Mouse (Mus musculus) lung, postnatal 25 days (tissue): ENCODE measurements around the gene Prss33.
A peak's percentile ranks its signal among the peaks of the same experiment; 100 is the strongest.
"Not testable (repeated sequence)": the region's sequence is repeated elsewhere in the genome, so short reads cannot be mapped to it uniquely, and the experiment has no call there.

Experiments used
- DNase-seq: peaks from one replicate; pipeline ENCODE4 v3.0.0; 2022; ENCODE audit warnings: low spot score

Gene Prss33

DNA sequence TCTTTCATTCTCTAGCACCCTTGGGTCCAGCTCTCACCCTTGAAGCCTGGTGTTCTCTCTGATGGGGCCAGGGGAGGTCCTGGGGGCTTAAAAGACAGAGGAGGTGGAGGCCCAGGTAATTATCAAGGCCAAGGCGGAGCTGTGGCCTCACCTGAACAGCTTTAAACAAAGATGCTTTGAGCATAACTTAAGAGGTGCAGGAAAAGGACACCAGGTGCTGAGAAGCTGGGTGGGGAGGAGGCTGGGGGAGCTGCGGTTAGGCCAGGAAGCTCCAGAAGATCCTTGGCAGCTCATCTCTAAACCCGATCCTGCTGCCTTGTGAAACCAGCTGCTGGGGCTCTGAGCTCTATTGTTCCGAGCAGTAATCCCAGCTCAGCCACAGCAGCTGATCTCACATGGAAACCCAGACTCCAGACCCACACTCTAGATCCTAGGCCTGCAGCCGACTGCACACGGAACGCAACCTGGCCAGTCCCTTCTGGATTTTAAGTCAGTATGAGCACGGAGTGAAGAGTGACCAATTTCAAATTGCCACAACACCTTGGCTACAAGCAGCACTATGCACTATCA lies at the start of gene Prss33:
Prss33 (minus strand) TSS at position 51 of the 570 bp plus-strand sequence.
- DNase-seq, result no peak

DNA sequence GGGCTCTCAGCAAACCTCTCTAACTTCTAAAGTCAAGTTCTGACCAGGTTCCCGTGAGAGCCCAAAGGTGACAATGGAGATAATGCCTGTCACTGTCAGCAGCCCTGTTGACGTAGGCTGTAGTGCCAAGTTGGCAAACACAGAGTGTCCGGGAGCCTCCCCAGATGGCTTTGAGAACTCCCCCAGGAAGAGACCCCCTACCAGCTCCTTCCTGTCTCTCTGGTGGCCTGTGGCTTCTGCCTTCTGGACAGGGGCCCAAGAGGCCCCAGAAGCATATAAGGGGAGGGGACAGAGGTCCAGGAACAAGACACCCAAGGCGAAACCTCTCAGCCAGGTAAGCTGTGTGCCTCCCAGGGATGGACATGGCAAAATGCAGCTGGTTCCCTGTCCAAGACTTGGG lies 44.7 kb upstream of the Prss33 start, which contains the start of the genes Dcpp1 and Dcpp2:
Dcpp1 (plus strand) TSS at position 301 of the 400 bp plus-strand sequence.
Dcpp2 (plus strand) TSS at position 305 of the 400 bp plus-strand sequence.
- DNase-seq, result not testable (repeated sequence)

DNA sequence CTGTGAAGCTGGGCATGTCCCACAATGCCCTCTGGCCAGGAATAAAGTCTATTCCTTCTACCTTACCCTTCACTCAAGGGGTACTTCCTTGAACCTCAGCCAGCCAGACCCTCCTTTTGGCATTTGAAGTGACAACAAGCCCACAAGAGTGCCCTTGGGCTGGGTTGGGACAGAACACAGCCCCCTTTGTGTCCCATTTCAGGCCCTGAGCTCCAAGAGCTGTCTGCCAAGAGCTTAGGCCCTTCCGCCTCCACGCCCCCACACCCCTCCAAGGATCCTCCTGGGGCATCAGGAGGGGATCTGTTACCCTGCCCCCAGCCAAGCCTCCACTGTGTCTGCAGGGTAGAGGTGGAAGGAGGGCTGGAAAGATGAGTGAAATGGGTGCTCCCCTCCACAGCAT lies 41.3 kb upstream of the Prss33 start:
- DNase-seq, result no peak

DNA sequence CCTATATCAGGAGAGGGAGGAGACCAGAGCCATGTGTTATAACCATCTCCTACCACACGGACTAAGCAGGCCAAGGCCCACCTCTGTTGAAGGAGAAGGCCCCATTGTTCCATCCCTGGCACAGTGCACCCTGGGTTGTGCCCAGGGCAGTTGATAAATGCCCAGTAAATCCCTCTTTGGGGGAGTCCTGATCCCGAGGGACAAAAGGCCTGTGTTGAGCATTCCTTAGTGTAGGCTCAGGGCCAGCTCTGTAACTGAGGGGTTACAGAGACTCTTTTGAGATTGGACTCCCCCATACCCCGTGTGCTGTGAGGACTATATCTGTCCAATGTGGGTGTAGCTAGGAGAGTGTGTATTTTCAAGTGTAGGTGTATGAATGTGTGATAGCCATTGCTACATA lies 40.9 kb upstream of the Prss33 start:
- no peak for DNase-seq

DNA sequence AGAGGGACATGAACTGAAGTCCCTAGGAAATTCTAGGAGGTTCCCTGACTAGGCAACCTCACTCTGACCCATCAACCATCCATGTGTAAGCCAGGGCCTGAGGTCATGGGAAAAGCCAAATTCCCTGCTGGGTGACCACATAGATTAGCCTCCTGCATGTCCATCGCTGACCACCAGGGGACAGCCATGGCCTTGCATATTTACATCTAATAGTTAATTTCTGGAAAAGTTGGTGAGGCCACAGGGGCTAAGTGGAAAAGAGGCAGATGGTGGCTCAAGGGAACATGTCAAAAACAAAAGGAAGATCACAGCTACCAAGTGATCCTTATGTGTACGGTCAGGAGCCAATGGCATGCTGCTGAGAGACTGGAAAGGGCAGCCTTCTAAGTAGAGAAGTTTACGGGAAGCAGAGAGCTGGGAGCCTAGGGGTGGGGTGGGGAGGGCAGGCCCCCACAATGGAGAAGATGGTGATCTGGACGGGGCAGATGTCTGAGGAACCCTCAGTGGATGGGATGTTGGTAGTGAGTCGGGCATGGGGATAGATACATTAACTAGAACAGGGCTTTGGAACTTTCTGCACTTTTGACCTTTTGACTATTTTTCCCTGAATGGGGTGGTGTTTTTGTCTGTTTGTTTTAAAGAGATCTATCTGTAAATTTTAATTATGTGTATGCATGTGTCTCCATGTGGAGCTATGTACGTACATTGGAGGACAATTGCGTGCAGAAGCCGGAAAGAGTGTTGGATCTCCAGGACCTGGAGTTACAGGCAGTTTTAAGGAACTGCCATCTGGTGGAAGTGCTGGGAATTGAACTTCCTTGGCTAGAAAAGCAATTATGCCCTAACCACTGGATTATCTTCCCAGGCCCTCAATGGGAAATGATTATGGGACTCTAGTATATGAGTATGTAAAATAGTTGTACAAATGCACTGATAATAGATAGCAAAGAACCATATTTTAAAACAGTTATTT lies 38.3 kb upstream of the Prss33 start:
- DNase-seq, result peak; percentile 50

DNA sequence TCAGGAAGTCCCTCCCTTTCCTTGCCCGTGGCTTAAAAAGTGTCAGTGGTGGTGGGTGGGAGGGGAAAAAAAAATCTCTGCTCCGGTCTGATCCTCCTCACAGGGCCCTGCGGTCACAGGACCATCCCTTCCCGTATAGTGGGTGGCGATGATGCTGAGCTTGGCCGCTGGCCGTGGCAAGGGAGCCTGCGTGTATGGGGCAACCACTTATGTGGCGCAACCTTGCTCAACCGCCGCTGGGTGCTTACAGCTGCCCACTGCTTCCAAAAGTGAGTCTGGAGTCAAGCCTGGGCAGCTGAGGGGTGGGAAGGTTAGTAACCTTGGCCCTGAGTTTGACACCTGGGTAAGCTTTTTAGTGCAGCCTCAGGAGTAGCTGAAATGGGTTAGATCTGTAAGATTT lies 32.7 kb upstream of the Prss33 start:
- DNase-seq, result peak; percentile 27

DNA sequence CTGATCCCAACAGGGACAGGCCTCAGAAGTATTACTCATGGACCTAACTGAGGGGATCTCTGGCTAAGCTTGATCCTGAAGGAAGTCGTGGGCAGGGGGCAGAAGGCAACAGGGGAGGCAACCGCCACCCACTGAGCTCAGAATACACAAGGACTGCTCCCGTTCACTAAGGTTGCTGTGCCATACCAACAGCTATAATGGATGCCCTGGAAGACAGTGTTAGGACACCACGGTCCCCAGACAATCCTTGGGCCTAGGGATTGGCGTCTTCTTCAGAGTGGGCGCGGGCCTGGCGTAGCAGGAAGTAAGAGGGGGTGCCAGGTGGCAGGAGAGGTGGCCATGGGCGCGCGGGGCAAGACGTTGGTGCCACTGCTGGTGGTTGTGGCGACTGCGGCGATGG lies 31.9 kb upstream of the Prss33 start, which contains the start of gene Prss21:
Prss21 (plus strand) TSS at position 301 of the 400 bp plus-strand sequence.
- DNase-seq, result no peak

DNA sequence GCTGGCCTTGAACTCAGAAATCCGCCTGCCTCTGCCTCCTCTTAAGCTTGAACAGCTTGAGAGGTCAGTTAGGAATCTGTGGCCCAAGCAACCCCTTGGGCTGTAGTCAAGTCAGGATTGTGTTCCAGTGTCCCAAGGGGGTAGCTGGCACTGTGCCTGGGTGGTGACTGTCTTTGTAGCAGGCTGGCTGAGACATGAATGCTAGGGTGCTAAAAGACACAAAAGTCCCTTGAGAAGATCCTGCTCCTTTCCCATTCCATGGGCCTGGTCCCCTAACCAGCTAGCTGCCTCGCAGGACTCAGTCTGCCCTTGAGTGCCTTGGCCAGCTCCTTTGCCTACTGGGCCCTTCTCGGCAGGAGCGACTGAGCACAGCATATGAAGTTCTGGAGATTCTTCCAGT lies 27.1 kb upstream of the Prss33 start:
- no peak for DNase-seq

DNA sequence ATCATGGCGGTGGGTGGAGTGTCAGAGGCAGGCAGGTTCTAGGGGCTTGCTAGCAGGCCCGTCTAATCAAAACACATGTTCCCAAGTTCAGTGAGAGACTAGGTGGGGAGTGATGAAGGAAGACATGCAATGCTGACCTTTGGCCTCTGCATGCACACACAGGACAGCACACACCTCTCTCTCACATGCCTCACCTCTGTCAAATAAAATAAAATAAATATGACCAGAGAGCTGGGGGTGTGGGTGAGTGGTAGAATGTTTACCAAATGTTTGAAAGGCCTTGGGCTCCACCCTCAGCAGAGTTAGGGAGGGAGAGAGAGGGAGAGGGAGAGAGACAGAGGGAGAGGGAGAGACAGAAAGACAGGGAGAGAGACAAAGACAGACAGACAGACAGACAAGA lies 22.1 kb upstream of the Prss33 start:
- no peak for DNase-seq

DNA sequence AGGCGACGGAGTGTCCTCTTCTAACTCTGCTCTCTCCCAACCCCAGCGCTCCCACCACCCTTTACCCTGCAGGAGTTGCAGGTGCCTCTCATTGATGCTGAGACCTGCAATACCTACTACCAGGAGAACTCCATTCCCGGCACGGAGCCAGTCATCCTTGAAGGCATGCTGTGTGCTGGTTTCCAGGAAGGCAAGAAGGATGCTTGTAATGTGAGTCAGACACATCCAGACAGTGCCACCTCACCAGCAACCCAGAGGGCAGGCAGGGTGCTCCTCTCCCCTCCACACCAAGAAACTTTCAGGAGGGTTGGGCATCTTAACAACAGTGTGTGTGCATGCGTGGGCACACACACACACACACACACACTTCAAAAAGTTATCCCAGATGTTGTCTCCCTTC lies 21.3 kb upstream of the Prss33 start:
- no peak for DNase-seq

DNA sequence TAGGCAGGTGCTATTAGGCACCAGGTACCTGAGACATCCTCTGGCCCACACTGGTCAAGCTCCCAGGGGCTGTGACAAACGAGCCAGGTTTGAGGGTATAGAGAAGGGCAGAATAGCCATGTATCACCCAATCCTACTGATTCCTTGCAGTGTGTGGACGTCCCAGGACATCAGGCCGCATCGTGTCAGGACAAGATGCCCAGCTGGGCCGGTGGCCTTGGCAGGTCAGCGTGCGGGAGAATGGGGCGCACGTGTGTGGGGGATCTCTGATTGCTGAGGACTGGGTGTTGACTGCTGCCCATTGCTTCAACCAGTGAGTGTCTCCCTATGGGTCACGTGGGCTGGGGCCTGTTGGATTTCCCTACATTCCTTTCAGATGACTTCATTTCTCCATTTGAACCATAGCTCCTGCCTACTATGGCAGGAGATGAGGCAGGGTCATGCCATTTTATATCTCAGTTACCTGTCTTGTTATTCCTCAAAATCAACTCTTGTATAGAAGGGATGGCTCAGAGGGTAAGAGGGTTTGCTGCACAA lies 18.4 kb upstream of the Prss33 start:
- no peak for DNase-seq

DNA sequence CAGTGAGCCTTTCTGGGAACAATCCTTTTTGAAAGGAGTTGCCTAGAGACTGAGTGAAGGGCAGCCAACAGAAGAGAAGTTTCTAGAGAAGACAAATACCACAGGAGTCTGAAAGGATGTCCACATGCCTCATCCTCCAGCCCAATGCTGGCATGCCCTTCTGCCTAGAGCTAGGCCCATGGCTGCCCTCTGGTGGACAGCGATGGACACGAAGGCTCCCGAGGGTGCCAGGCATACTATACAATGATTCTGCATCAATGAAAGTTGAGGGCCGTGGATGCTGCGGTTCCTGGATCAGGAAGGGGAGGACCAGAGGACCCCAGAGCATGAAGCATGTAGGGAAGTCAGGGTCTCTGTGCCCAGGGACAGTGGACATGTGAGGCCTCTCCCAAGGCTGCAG lies 17.4 kb upstream of the Prss33 start:
- peak; percentile 16 for DNase-seq

DNA sequence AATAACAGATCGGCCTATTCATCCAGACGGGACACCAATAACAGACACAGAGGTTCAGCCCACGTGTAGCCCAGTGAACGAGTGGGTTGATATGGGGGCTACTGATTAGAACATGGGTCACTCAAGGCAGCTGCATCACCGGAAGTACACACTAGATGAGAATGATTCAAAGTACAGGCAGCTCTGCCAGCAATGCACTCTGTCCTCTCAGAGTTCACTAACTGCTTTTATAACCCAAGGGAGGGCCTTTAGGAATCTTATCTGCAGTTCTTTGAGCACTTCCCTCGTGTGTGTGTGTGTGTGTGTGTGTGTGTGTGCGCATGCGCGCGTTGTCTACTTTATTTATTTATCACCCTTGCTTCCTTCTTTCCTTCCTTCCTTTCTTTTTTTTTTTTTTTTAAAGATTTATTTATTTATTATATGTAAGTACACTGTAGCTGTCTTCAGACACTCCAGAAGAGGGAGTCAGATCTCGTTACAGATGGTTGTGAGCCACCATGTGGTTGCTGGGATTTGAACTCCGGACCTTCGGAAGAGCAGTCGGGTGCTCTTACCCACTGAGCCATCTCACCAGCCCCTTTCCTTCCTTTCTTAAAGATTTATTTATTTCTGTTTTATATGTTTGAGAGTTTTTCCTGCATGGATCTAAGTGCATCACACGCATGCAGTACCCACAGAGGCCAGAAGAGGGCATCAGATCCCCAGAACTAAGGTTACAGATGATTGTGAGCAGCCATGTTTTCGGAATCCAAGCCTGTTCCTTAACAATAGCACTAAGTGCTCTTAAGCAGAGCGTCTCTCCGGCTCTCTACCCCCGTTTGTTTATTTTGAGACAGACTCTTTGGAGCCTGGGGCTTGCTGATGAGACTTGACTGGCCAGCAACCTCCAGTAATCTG lies 15.2 kb upstream of the Prss33 start:
- peak; percentile 69 for DNase-seq

DNA sequence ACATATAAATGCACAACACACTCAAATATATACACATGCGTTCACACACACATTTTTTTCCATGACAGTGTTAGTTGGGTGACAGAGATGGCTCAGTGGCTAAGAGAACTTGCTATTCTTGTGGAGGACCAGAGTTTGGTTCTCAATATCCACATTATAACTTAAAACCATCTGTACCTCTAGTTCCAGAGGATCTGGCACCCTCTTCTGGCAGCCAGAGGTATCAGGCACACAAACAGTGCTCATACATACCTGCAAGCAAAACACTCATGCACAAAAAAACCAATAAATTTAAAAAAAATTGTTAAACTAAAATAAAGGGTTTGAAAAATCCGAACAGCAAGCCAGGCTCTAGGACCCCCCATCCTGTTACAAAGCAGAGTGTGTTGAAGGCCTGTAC lies 14.2 kb upstream of the Prss33 start:
- no peak for DNase-seq

DNA sequence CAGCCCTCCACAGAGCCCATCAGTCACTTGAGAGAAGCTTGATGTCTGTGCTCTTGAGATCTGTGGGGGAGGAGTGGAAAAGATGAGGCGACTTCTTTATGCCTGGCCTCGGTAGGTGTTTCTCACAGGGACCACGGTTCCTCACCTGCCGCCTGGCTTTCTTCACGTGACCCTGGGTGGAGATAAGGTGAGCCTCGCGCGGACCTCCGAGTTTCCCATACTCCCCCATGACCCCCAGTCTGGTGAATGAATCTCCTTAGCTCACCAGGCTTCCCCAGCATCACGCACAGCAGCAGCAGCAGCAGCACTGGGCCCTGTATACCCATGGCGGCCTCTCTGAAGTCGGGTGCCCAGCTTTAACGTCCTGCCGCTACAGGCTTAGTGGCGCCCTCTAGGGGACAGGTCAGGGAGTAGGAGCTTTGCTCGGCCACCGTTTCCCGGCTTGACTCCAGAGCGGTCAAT lies 8.0 kb upstream of the Prss33 start, which contains the start of the genes Prss32 and Prss41:
Prss32 (plus strand) TSS at position 44 of the 462 bp plus-strand sequence.
Prss41 (minus strand) TSS at position 361 of the 462 bp plus-strand sequence.
- peak; percentile 58 for DNase-seq

DNA sequence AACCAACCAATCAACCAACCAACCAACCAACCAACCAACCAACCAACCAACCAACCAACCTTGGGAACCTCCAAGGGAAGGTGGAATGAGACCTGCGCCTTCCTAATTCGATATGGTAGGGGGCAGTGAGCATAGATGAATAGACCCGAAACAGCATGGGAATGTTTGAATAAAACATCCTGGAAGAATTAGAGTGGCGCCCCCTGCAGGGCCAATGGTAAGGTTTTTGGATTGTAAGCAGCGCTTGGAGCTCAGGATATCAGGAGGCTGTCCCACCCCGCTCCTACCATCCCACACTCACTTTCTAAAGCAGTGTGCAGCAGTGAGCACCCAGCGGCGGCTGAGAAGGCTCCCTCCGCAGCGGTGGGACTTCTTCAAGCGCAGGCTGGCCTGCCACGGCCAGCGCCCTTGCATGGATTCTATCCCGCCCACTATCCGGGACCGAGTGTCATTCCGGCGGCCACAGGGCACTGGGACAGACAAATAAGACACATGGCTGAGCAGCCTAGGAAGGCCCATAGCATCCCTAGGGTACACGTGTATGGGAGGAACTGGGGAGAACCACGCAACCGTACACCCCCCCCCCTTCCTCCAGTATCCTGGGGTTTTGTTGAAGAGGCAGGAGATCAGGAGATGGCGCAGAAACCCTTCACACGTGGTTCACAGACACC lies 7.4 kb upstream of the Prss33 start:
- DNase-seq, result no peak

DNA sequence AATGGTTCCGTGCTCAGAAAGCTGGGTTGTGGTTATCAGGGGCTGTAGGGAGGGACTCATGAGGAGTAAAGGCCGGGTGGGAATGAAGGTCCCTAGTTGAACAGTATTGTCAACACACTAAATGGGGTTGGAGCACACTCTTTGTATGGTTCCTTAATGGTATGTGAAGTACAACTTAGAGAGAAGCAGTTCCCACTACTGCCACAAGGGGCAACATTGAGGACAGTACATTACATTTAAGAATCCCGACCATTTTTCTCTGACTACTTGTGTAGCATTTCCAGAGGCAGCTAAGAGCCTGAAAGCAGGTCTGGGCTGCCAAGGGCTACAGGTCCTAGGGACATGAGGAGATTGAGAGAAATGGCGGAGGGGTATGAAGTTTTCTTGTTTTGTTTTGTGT lies 5.3 kb upstream of the Prss33 start:
- peak; percentile 53 for DNase-seq

DNA sequence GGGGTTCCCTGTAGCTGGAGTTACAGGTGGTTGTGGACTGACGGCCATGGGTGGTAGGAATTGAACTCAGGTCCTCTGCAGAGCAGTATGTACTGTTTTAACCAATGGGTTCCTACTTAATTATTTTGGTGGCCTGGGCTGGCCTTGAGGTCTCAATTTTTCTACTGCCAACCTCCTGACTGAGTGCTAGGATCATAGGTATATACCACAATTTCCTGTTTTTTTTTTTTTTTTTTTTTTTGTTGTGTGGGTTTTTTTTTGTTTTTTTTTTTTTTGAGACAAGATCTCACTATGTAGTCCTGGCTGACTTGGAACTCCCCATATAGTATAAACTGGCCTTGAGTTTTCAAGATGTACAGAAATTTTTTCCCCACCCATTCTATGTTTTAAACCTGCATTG lies 4.7 kb downstream of the Prss33 start:
- no peak for DNase-seq

DNA sequence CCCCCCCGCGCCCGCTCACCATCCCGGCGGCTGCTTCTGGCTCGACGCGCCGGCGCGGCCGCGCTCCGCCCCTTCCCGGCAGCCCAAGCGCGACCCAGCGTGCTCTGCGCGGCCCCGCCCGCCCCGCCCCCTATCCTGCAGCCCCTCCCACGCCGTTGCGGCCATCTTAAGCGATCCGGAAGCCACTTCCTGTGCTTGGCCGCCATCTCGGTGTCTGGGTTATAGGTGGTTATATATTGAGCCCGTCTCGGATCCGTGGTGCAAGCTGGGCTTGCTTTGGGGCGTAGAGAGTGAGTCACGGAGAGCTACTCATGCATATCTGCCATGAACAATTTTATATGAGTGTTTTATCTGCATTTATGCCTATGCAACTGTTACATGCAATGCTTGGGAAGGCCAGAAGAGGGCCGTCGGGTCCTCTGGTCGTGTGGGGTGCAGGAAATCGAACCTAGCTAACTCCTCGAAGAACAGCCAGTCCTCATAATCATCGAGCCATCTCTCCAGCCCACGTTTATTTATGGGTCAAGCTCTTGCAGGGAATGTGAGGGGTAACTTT lies 6.7 kb downstream of the Prss33 start, which contains the start of gene Elob:
Elob (minus strand) TSS at position 73 of the 556 bp plus-strand sequence.
- DNase-seq, result peak; percentile 84

DNA sequence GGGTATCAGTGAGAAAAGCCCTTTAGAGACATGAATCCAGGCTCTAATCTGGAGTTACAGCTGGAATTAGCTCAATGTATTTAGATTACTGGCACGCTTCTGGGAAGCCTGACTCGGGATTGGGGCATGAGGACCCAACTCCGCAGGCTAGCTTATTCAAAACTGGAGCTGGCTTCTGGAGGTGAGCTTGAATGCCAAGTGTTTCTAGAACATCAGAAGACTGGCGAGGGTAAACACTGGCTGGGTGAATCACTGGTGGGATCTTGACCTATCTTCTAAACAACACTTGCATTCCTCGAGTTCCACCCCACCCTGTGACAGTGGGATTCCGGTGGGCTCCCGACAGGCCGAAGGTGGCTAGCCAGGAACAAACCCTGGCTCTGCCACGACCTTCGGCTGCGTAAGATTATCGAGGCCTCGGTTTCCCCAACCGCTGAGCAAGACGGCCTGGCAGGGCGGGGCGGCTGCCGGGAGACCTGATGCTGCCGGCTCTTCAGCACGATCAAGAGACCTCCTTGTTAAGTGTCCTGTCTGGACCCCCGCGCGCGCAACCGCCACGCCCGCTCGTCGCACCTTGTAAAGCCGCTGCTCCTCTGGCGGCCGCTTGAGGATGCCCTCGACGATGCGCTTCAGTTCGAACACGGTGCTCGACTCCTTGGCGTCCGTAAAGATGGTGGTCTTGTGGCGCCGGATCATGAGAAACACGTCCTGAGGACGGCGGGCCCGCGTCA lies 7.4 kb downstream of the Prss33 start:
- peak; percentile 34 for DNase-seq
